Mouse (Mus musculus) liver, postnatal 0 days (tissue): ENCODE data around the gene Olfr1283. TPM values are rescaled to one million over a fixed set of nuclear protein-coding genes. Genes with fewer than 3 reads are reported as not detected.
"Not testable (repeated sequence)": the region's sequence is repeated elsewhere in the genome, so short reads cannot be mapped to it uniquely, and the experiment has no call there.

ENCODE experiments used
- ATAC-seq: fragments of 200-750 bp; cut with Nextera tagmentation; 2 replicates; pipeline ENCODE4 v1.8.0; 2017; ENCODE audit warnings: mild to moderate bottlenecking, moderate library complexity
- DNase-seq: peaks from one replicate; pipeline ENCODE4 v3.0.0-alpha.2; 2016
- H3K27ac ChIP-seq: fragments of 300-500 bp; sonication (generic); 2 replicates; pipeline ENCODE4 v1.5.1; 2014; ENCODE audit warnings: antibody characterized with exemption, moderate library complexity, mild to moderate bottlenecking, low read depth
- H3K27me3 ChIP-seq: fragments of 300-500 bp; sonication (generic); 2 replicates; pipeline ENCODE4 v1.6.1; 2014; ENCODE audit warnings: low read length, control low read depth, mixed read lengths; ENCODE audit not compliant: insufficient read depth
- H3K36me3 ChIP-seq: fragments of 300-500 bp; sonication (generic); replicated peaks from 2 replicates; pipeline ENCODE4 v1.6.1; 2014; ENCODE audit warnings: mild to moderate bottlenecking, control low read depth, low read length, moderate library complexity, mixed read lengths; ENCODE audit not compliant: insufficient read depth
- H3K4me1 ChIP-seq: fragments of 300-500 bp; sonication (generic); 2 replicates; pipeline ENCODE4 v1.6.1; 2014; ENCODE audit warnings: antibody characterized with exemption, mild to moderate bottlenecking, control low read depth; ENCODE audit not compliant: insufficient read depth
- H3K4me2 ChIP-seq: fragments of 300-500 bp; sonication (generic); 2 replicates; pipeline ENCODE4 v1.6.1; 2014; ENCODE audit warnings: low read depth, mild to moderate bottlenecking, low read length, moderate library complexity, mixed read lengths
- H3K4me3 ChIP-seq: fragments of 300-500 bp; sonication (generic); 2 replicates; pipeline ENCODE4 v1.5.1; 2014; ENCODE audit warnings: low read depth, low read length
- H3K9ac ChIP-seq: fragments of 300-500 bp; sonication (generic); replicated peaks from 2 replicates; pipeline ENCODE4 v1.6.1; 2014; ENCODE audit warnings: mild to moderate bottlenecking, moderate library complexity
- H3K9me3 ChIP-seq: fragments of 300-500 bp; sonication (generic); 2 replicates; pipeline ENCODE4 v1.6.1; 2016; ENCODE audit warnings: mild to moderate bottlenecking, control low read depth, low read length, mixed read lengths
- CTCF ChIP-seq: sonication (generic); IDR thresholded peaks from 2 replicates; pipeline ENCODE4 v1.5.1; 2016; ENCODE audit warnings: antibody characterized with exemption, low read depth
- EP300 ChIP-seq: IDR thresholded peaks from 2 replicates; pipeline ENCODE4 v1.6.1; 2016; ENCODE audit warnings: antibody characterized with exemption, low read depth, mild to moderate bottlenecking
- WGBS: fragments of 180-500 bp; shearing (Covaris S2); extraction: QIAGEN DNeasy Blood & Tissue Kit; methylation state at CpG from one replicate; pipeline ENCODE4 v1.1.7; 2014; ENCODE audit not compliant: insufficient replicate concordance; 5-methylcytosine and 5-hydroxymethylcytosine counted together
- polyA plus RNA-seq: library from polyadenylated mRNA; unstranded; fragments of >200 nt; fragmentation: Nextera tagmentation; extraction: Ambion mirVana; gene quantifications from 2 replicates; pipeline ENCODE4 v1.2.1, GENCODE M21; 2015

Gene Olfr1283
- polyA plus RNA-seq: not detected in 2 replicates

GRCm38 (mm10) chr2:111366490-111366889, at the start of gene Olfr1283:
TSS of gene Olfr1283 (plus strand) at chr2:111366790.
- no peaks in the 10 kb centered on the region for H3K27me3 ChIP-seq
- H3K9ac ChIP-seq: no peak within 1 kb of the TSS
- TF ChIP-seq EP300 (no peak), CTCF (no peak)
- DNase-seq: no peak
- H3K36me3 ChIP-seq: no peaks in the 10 kb centered on the region
- 60% methylated on average over 2 of the region's 2 CpGs for WGBS
- no peaks in the 10 kb centered on the region for H3K4me1 ChIP-seq
- ATAC-seq: no peak
- H3K4me2 ChIP-seq: no peak within 1 kb of the TSS
- no peak within 1 kb of the TSS for H3K27ac ChIP-seq
- H3K9me3 ChIP-seq: no peaks in the 10 kb centered on the region
- H3K4me3 ChIP-seq: no peak within 1 kb of the TSS

- TF ChIP-seq EP300 (no peak), CTCF (no peak)
- no peaks in the 10 kb centered on the region for H3K36me3 ChIP-seq
- no peak for DNase-seq
- no peak for ATAC-seq
- no peaks in the 10 kb centered on the region for H3K4me1 ChIP-seq
- H3K9ac ChIP-seq: no peak within 1 kb of the TSS
- WGBS: 57% methylated on average over 2 of the region's 2 CpGs
- H3K4me3 ChIP-seq: no peak within 1 kb of the TSS
- H3K4me2 ChIP-seq: no peak within 1 kb of the TSS
- no peak within 1 kb of the TSS for H3K27ac ChIP-seq
- H3K27me3 ChIP-seq: no peaks in the 10 kb centered on the region
- no peaks in the 10 kb centered on the region for H3K9me3 ChIP-seq
Measured at GRCm38 (mm10) chr2:111326220-111326619, 40.4 kb upstream of the Olfr1283 start, which contains the start of gene Olfr1281. TSS of gene Olfr1281 (plus strand) at chr2:111326520.

GRCm38 (mm10) chr2:111333721-111334120, 32.9 kb upstream of the Olfr1283 start:
- not testable (repeated sequence) for H3K9me3 ChIP-seq, H3K4me2 ChIP-seq, H3K4me1 ChIP-seq, DNase-seq, H3K36me3 ChIP-seq, H3K9ac ChIP-seq, ATAC-seq, H3K27me3 ChIP-seq, H3K27ac ChIP-seq, H3K4me3 ChIP-seq
- 77% methylated on average over 5 of the region's 5 CpGs for WGBS

GRCm38 (mm10) chr2:111335976-111336375, 30.6 kb upstream of the Olfr1283 start, which contains the start of gene Olfr1282:
TSS of gene Olfr1282 (minus strand) at chr2:111336076.
- H3K4me1 ChIP-seq: no peaks in the 10 kb centered on the region
- TF ChIP-seq EP300 (no peak), CTCF (no peak)
- no peaks in the 10 kb centered on the region for H3K9me3 ChIP-seq
- H3K36me3 ChIP-seq: no peaks in the 10 kb centered on the region
- DNase-seq (no peak), ATAC-seq (no peak)
- H3K27ac ChIP-seq: no peak within 1 kb of the TSS
- no peak within 1 kb of the TSS for H3K9ac ChIP-seq
- H3K27me3 ChIP-seq: no peaks in the 10 kb centered on the region
- WGBS: 58% methylated on average over 2 of the region's 2 CpGs
- no peak within 1 kb of the TSS for H3K4me2 ChIP-seq
- no peak within 1 kb of the TSS for H3K4me3 ChIP-seq

GRCm38 (mm10) chr2:111375222-111375621, 8.6 kb downstream of the Olfr1283 start, which contains the start of gene Olfr1284:
TSS of gene Olfr1284 (plus strand) at chr2:111375522.
- no peak within 1 kb of the TSS for H3K27ac ChIP-seq
- H3K4me2 ChIP-seq: no peak within 1 kb of the TSS
- no peak within 1 kb of the TSS for H3K9ac ChIP-seq
- TF ChIP-seq CTCF (no peak), EP300 (no peak)
- H3K27me3 ChIP-seq: no peaks in the 10 kb centered on the region
- no peak within 1 kb of the TSS for H3K4me3 ChIP-seq
- DNase-seq: no peak
- ATAC-seq: no peak
- 78% methylated on average over 1 of the region's 1 CpGs for WGBS
- no peaks in the 10 kb centered on the region for H3K9me3 ChIP-seq
- no peaks in the 10 kb centered on the region for H3K36me3 ChIP-seq
- H3K4me1 ChIP-seq: no peaks in the 10 kb centered on the region

Other genes starting within 250 kb of the Olfr1283 start
- gene Gm15130, start 213.9 kb upstream of the Olfr1283 start, polyA plus RNA-seq: not detected in 2 replicates
- not detected in 2 replicates for gene 4930430A15Rik, start 137.2 kb upstream of the Olfr1283 start, polyA plus RNA-seq
- not detected in 2 replicates for gene Olfr1275, start 131.5 kb upstream of the Olfr1283 start, polyA plus RNA-seq
- not detected in 2 replicates for gene Olfr1276, start 112.3 kb upstream of the Olfr1283 start, polyA plus RNA-seq
- not detected in 2 replicates for gene Olfr1277, start 92.7 kb upstream of the Olfr1283 start, polyA plus RNA-seq
- not detected in 2 replicates for gene Olfr1278, start 76.7 kb upstream of the Olfr1283 start, polyA plus RNA-seq
- not detected in 2 replicates for gene Olfr1279, start 66.2 kb upstream of the Olfr1283 start, polyA plus RNA-seq
- not detected in 2 replicates for gene Olfr1280, start 52.8 kb upstream of the Olfr1283 start, polyA plus RNA-seq
- gene Olfr1281, start 40.3 kb upstream of the Olfr1283 start, polyA plus RNA-seq: not detected in 2 replicates
- gene Olfr1282, start 30.7 kb upstream of the Olfr1283 start, polyA plus RNA-seq: not detected in 2 replicates
- not detected in 2 replicates for gene Olfr1284, start 8.7 kb downstream of the Olfr1283 start, polyA plus RNA-seq
- gene Olfr1286, start 56.3 kb downstream of the Olfr1283 start, polyA plus RNA-seq: not detected in 2 replicates
- not detected in 2 replicates for gene Olfr1287, start 82.4 kb downstream of the Olfr1283 start, polyA plus RNA-seq
- not detected in 2 replicates for gene Olfr1288, start 107.3 kb downstream of the Olfr1283 start, polyA plus RNA-seq
- not detected in 2 replicates for gene Olfr1289, start 114.0 kb downstream of the Olfr1283 start, polyA plus RNA-seq
- gene Olfr1290, start 127.0 kb downstream of the Olfr1283 start, polyA plus RNA-seq: not detected in 2 replicates
- not detected in 2 replicates for gene Olfr1291-ps1, start 130.4 kb downstream of the Olfr1283 start, polyA plus RNA-seq
- not detected in 2 replicates for gene Olfr1293-ps, start 158.4 kb downstream of the Olfr1283 start, polyA plus RNA-seq
- not detected in 2 replicates for gene Olfr1294, start 173.5 kb downstream of the Olfr1283 start, polyA plus RNA-seq
- not detected in 2 replicates for gene Olfr1295, start 202.9 kb downstream of the Olfr1283 start, polyA plus RNA-seq